Mouse (Mus musculus) thymus, adult 2 months (tissue): ENCODE results near the gene 1700067P10Rik. TPM values are rescaled to one million over a fixed set of nuclear protein-coding genes. Genes with fewer than 3 reads are reported as not detected.

Source experiments
- DNase-seq: peaks from one replicate; pipeline ENCODE4 v3.0.0; 2021
- H3K27ac ChIP-seq: fragments of 200-500 bp; 2 replicates; pipeline ENCODE4 v1.5.1; 2012; ENCODE audit warnings: low read length, control low read depth; ENCODE audit not compliant: control insufficient read depth, insufficient read depth
- H3K27me3 ChIP-seq: fragments of 200-500 bp; 2 replicates; pipeline ENCODE4 v1.6.1; 2012; ENCODE audit warnings: mild to moderate bottlenecking, low read length, moderate library complexity, mixed read lengths; ENCODE audit not compliant: control insufficient read depth, insufficient read depth
- H3K36me3 ChIP-seq: fragments of 200-500 bp; 2 replicates; pipeline ENCODE4 v1.6.1; 2012; ENCODE audit warnings: mild to moderate bottlenecking, low read length, moderate library complexity; ENCODE audit not compliant: control insufficient read depth, insufficient read depth
- H3K4me1 ChIP-seq: fragments of 200-500 bp; replicated peaks from 2 replicates; pipeline ENCODE4 v1.6.1; 2012; ENCODE audit warnings: low read length; ENCODE audit not compliant: control insufficient read depth, insufficient read depth
- H3K4me3 ChIP-seq: fragments of 200-500 bp; 2 replicates; pipeline ENCODE4 v1.5.1; 2012; ENCODE audit warnings: mild to moderate bottlenecking, low read length, control low read depth, moderate library complexity; ENCODE audit not compliant: control insufficient read depth, insufficient read depth
- CTCF ChIP-seq: fragments of 200-500 bp; IDR thresholded peaks from 2 replicates; pipeline ENCODE4 v1.5.1; 2012; ENCODE audit warnings: mild to moderate bottlenecking, control low read depth, low read length, moderate library complexity, borderline replicate concordance; ENCODE audit not compliant: control insufficient read depth, poor library complexity, insufficient read depth; ENCODE audit errors: extremely low read depth
- POLR2A ChIP-seq: fragments of 200-500 bp; IDR thresholded peaks from 2 replicates; pipeline ENCODE4 v1.6.1; 2012; ENCODE audit warnings: mild to moderate bottlenecking, low read length, control low read depth, moderate library complexity; ENCODE audit not compliant: control insufficient read depth, poor library complexity, insufficient read depth; ENCODE audit errors: extremely low read depth
- WGBS: fragments of 180-500 bp; shearing (Covaris S2); methylation state at CpG from one replicate; pipeline ENCODE4 v1.1.7; 2018; 5-methylcytosine and 5-hydroxymethylcytosine counted together
- polyA plus RNA-seq: library from polyadenylated mRNA; depleted of rRNA; stranded (reverse); fragments of >200 nt; gene quantifications from 2 replicates; pipeline ENCODE4 v1.2.3, GENCODE M21; 2012; rRNA removed

Gene 1700067P10Rik
- 0.12 TPM in 1 of 2 replicates, not detected in the other for polyA plus RNA-seq

DNA sequence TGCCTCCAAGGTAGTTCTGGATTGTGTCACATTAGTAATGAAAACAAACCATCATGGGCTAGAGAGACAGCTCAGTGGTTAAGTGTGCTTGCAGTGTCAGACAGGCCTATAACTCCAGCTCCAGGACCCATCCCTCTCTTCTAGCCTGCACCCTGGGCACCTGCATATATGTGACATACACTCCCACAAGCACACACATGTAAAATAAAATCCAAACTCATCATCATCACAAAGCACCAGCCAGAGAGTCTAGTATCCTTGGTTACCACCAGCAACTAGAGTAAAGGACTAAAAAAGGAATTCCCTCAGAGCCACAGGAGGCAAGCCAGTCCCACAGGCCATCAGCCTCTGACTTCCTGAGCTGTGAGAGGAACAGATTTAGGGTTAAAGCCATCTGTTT lies at the start of gene 1700067P10Rik:
Gene 1700067P10Rik, plus strand, starts transcription at position 301 of the 400 bp plus-strand sequence.
- TF ChIP-seq CTCF (no peak), POLR2A (no peak)
- no peak for DNase-seq
- H3K4me1 ChIP-seq = no peaks in the 10 kb centered on the region
- H3K4me3 ChIP-seq = no peak within 1 kb of the TSS
- H3K27ac ChIP-seq = no peak within 1 kb of the TSS
- H3K27me3 ChIP-seq = 0 out of 2 replicates have a peak, but pooled peaks cover 4% of the 10 kb centered on the region
- H3K36me3 ChIP-seq = no peaks in the 10 kb centered on the region

DNA sequence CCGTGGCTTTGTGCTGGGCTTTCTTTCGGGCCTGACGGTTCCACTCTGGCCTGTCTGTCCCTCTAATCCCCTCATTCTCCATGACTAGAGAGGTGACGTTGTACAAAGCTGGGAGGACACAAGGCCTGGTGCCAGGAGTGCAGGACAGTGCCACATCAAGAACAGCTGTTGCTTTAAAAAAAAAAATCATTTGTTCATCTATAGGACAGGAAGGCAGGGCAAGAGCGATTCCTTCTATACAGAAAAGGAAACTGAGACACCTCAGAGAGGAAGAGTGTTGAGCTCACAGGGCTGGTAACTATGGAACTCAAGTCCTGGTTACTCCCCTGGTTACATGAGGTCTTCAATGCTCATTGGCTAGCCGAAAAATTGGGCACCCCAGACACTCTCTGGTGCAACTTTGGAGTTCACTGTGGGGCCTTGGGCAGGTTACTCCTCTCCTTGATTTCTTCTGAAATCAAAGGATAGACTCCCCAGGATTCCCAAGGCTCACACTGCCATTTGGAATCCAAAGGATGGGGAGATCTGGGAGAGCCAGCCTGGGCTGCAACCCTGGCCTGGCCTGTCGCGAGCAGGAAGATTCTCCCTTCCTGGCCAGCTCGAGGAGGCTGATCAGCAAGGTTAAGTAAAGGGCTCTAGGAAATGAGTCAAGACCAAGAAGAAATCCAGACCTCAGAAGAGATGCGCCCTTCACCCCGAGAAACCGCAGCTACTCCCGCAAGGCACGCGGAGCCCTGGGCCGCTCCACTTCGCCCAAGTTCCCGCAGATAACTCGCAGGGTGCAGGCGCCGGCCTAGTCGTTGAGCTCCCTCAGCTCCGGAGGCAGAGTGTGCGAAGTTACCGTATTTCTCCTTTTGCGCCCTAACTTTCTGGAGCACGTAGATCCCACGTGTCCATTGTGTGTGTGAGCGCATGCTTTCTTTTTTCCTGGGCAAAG lies 47.5 kb upstream of the 1700067P10Rik start:
- TF ChIP-seq POLR2A (peak; percentile 60; the same call in 1 of the 2 replicates), CTCF (0 out of 2 replicates have a peak, but pooled peaks have one; percentile 38)
- Histone ChIP-seq H3K36me3 (no peaks in the 10 kb centered on the region), H3K4me3 (peak overlapping the region; percentile 65), H3K27me3 (no peaks in the 10 kb centered on the region), H3K4me1 (peaks cover 31% of the 10 kb centered on the region), H3K27ac (peak overlapping the region; percentile 90)
- DNase-seq = peak; percentile 65
- 4% methylated on average over 29 of the region's 29 CpGs for WGBS

DNA sequence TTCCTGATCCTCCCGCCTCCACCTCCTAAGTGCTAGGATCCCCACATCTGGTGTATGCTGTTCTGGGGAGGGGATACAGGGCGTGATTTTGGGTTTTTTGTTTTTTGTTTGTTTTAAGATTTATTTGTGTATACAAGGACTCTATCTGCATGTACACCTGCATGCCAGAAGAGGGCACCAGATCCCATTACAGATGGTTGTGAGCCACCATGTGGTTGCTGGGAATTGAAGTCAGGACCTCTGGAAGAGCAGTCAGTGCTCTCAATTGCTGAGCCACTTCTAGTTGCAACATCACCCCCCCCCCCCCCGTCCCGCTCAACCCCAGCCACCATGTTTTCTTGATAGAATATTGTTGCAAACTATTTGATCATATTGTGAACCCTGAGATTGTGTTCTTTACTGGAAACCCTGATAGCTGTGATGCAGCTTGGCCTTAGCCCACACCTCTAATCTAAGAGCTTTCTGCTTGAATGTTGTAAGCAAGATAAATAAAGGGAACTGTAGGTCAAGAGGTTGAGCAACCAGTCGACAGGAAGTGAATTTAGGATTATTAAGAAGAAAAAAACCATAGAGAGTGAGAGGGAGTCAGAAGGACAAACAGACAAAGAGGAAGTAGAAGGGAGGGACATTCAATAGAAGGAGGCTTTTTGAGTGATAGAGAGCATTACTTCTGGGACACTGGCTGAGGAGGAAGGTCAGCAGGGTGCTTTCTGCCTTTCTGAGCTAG lies 45.8 kb upstream of the 1700067P10Rik start:
- DNase-seq = no peak
- 84% methylated on average over 5 of the region's 5 CpGs for WGBS
- Histone ChIP-seq H3K4me3 (no peak overlapping the region), H3K36me3 (no peaks in the 10 kb centered on the region), H3K27ac (no peak overlapping the region), H3K27me3 (no peaks in the 10 kb centered on the region), H3K4me1 (peaks cover 25% of the 10 kb centered on the region)
- TF ChIP-seq CTCF = no peak
- no peak for TF ChIP-seq POLR2A

DNA sequence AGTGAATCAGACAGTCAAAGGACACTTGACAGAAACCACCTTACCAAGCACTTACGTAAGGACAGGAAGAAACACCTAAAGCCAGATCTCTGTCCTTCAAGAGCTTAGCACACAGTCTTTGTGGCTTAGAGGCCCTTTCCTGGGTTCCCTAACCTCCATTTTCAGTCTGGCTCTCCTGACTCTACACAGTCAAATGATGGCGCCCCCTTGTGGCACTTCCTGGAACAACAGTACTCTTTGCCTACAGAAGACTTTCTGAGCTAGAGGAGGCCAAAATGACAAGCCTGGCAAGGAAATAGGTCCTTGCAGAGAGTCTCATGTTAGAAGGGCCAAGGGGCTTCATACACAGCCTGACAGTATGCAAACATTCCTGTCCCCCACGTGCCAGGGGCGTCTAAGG lies 43.5 kb upstream of the 1700067P10Rik start:
- Histone ChIP-seq H3K27ac (no peak overlapping the region), H3K27me3 (no peaks in the 10 kb centered on the region), H3K4me1 (peaks cover 15% of the 10 kb centered on the region), H3K4me3 (no peak overlapping the region), H3K36me3 (no peaks in the 10 kb centered on the region)
- WGBS = 49% methylated on average over 4 of the region's 4 CpGs
- peak; percentile 88 for DNase-seq
- TF ChIP-seq CTCF = no peak
- no peak for TF ChIP-seq POLR2A

DNA sequence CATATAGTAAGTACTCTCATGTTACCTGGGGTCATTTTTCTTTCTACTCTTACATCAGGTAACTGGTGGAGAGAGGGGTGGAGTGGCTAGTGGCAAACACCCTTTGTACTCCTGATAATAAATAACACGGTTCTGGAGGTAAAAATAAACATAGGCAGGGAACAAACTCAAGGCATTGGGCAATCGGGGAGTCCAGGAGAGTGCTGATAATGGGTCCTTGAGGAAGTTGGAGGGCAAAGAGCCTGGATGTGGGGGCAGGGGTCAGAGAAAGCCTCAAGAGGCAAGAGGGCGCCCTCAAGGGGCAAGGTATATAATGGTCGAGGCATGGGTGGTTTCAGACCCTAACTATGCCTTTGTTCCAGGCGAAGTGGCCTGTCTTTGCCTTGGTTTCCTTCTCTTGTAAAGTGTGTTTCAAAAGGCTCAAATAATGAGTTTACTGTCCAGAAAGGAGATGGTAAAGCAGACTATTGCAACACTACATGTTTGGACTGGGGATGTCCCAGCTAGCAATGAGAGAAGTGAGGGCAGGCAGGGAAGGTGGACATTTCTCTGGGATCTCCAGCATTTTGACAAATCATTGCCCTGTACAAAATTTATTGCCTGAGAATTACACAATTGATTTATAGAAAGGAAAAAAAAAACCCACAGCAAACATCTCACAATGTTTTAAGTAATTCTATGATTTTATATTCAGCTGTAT lies 37.3 kb upstream of the 1700067P10Rik start:
- 79% methylated on average over 5 of the region's 5 CpGs for WGBS
- Histone ChIP-seq H3K4me3 (no peak overlapping the region), H3K36me3 (no peaks in the 10 kb centered on the region), H3K4me1 (peaks cover 8% of the 10 kb centered on the region), H3K27ac (no peak overlapping the region), H3K27me3 (no peaks in the 10 kb centered on the region)
- no peak for TF ChIP-seq CTCF
- TF ChIP-seq POLR2A = no peak
- DNase-seq = no peak

DNA sequence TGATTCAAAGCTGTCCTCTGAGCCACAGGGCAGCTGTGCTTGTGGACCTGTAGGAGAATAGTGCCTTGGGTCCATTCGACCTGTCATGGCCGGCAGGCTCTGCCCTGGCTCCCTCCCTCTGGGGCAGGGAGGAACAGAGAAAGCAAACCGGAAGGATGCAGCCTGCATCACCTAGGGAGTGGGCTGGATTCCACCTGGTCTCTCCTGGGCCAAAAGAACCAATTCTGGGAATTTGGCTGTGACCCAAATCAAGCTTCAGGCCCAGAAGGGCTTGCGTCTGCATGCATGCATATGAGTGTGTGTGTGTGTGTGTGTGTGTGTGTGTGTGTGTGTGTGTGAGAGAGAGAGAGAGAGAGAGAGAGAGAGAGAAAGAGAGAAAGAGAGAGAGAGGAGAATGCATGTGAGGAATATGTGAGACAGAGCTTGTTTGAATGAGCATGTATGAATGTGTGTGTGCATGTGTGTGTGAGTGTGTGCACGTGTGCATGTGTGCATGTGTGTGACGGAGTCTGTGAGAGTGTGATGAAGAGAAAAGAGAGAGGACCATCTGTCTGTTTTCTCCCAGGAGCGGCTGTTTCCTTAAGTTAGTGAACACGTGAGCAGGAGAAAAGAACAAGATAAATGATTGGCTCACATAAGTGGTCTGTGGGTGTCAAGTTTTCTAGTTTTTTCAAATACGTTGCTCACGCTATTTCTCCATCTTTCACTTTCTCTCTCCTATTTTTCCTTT lies 36.6 kb upstream of the 1700067P10Rik start:
- H3K27me3 ChIP-seq = no peaks in the 10 kb centered on the region

More for the DNA sequence above, 36.6 kb upstream of the 1700067P10Rik start:
- no peak overlapping the region for H3K27ac ChIP-seq
- peaks cover 8% of the 10 kb centered on the region for H3K4me1 ChIP-seq
- WGBS = 93% methylated on average over 10 of the region's 10 CpGs
- no peaks in the 10 kb centered on the region for H3K36me3 ChIP-seq
- no peak overlapping the region for H3K4me3 ChIP-seq
- TF ChIP-seq POLR2A = no peak
- no peak for TF ChIP-seq CTCF
- no peak for DNase-seq
